Mouse (Mus musculus) hindbrain, postnatal 0 days (tissue): ENCODE data around the gene Cox8b. TPM values are rescaled to one million over a fixed set of nuclear protein-coding genes. Genes with fewer than 3 reads are reported as not detected.

Experiments used
- ATAC-seq: fragments of 200-750 bp; cut with Nextera tagmentation; 2 replicates; pipeline ENCODE4 v1.8.0; 2017; ENCODE audit warnings: mild to moderate bottlenecking, moderate TSS enrichment, moderate library complexity
- DNase-seq: peaks from one replicate; pipeline ENCODE4 v3.0.0-alpha.2; 2015; ENCODE audit warnings: low spot score
- H3K27ac ChIP-seq: fragments of 300-500 bp; sonication (generic); 2 replicates; pipeline ENCODE4 v1.5.1; 2014; ENCODE audit warnings: mild to moderate bottlenecking
- H3K27me3 ChIP-seq: fragments of 300-500 bp; sonication (generic); 2 replicates; pipeline ENCODE4 v1.6.1; 2014; ENCODE audit warnings: low read length, mixed read lengths; ENCODE audit not compliant: insufficient read depth
- H3K36me3 ChIP-seq: fragments of 300-500 bp; sonication (generic); 2 replicates; pipeline ENCODE4 v1.6.1; 2014; ENCODE audit warnings: low read length, mixed read lengths; ENCODE audit not compliant: insufficient read depth
- H3K4me1 ChIP-seq: fragments of 300-500 bp; sonication (generic); 2 replicates; pipeline ENCODE4 v1.6.1; 2014; ENCODE audit warnings: antibody characterized with exemption, low read length, mixed read lengths; ENCODE audit not compliant: insufficient read depth
- H3K4me2 ChIP-seq: fragments of 300-500 bp; sonication (generic); 2 replicates; pipeline ENCODE4 v1.6.1; 2014; ENCODE audit warnings: low read depth, mild to moderate bottlenecking, low read length, moderate library complexity, mixed read lengths
- H3K4me3 ChIP-seq: fragments of 300-500 bp; sonication (generic); 2 replicates; pipeline ENCODE4 v1.5.1; 2014; ENCODE audit warnings: low read length
- H3K9ac ChIP-seq: fragments of 300-500 bp; sonication (generic); replicated peaks from 2 replicates; pipeline ENCODE4 v1.6.1; 2014; ENCODE audit warnings: mild to moderate bottlenecking, low read length, moderate library complexity, mixed read lengths
- H3K9me3 ChIP-seq: fragments of 300-500 bp; sonication (generic); 2 replicates; pipeline ENCODE4 v1.6.1; 2016; ENCODE audit warnings: low read length, mixed read lengths
- CTCF ChIP-seq: IDR thresholded peaks from 2 replicates; pipeline ENCODE4 v1.5.1; 2016; ENCODE audit warnings: antibody characterized with exemption, control low read depth, low read depth
- WGBS: fragments of 180-500 bp; shearing (Covaris S2); extraction: QIAGEN DNeasy Blood & Tissue Kit; methylation state at CpG from one replicate; pipeline ENCODE4 v1.1.7; 2014; 5-methylcytosine and 5-hydroxymethylcytosine counted together
- polyA plus RNA-seq: library from polyadenylated mRNA; unstranded; fragments of >200 nt; fragmentation: Nextera tagmentation; extraction: Ambion mirVana; gene quantifications from 2 replicates; pipeline ENCODE4 v1.2.1, GENCODE M21; 2015
- total RNA-seq: library from RNA; depleted of rRNA; stranded (reverse); fragments of >200 nt; gene quantifications from 2 replicates; pipeline ENCODE4 v1.2.3, GENCODE M21; 2014

Cox8b gene
- total and polyA plus RNA-seq, 2 experiments from 2014 or later: not detected

GRCm38 (mm10) chr7:140907131-140907530, 6.9 kb upstream of the Cox8b start:
- TF ChIP-seq CTCF: no peak
- no peaks in the 10 kb centered on the region for H3K36me3 ChIP-seq
- H3K27ac ChIP-seq: no peak overlapping the region
- no peak overlapping the region for H3K4me2 ChIP-seq
- ATAC-seq (no peak), DNase-seq (no peak)
- no peak overlapping the region for H3K9ac ChIP-seq
- peaks cover 5% of the 10 kb centered on the region; the same call in 1 of the 2 replicates for H3K4me1 ChIP-seq
- H3K4me3 ChIP-seq: no peak overlapping the region
- 86% methylated on average over 13 of the region's 13 CpGs for WGBS
- H3K27me3 ChIP-seq: no peaks in the 10 kb centered on the region
- H3K9me3 ChIP-seq: no peaks in the 10 kb centered on the region

DNA sequence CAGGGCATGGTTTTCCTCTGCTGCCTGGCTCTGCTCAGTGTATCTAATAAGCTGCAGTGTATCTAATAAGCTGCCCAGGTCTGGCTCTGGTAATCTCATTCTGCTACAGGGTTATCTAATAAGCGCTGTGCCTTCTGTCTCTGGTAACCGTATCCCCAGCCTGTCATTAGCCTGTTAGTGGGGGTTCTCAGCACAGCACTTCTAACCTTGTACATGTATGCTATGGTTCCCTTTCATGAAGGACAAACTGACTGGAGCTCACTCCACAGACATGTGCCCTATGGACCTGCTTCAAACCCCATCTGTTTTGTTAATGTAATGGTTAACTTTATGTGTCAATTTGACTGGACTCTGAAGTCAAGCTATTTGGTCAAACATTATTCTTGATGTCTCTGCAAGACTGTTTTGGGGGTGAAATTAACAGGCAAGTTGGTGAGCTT, 5.4 kb upstream of the Cox8b start:
- WGBS: 92% methylated on average over 2 of the region's 2 CpGs

DNA sequence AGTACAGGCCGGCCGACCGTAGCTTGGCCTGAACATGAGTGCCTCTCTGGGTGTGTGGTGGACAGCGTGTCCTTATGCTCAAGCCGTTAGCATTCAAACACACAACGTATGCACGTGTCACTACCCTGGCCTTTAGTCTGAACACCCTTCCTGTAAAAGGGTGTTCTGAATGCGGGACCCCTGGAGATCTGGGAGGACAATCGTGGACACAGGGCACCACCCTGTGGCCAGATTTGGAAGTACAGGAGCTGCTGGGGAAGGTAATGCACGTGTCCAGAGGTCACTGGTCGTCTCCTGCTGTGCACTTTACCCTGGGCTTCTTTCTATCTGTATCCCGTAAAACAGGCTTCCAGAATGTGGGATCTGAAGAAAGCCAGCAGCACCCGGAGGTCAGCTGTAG, 3.0 kb upstream of the Cox8b start:
- H3K9ac ChIP-seq: no peak overlapping the region
- peaks cover 7% of the 10 kb centered on the region for H3K36me3 ChIP-seq
- WGBS: 21% methylated on average over 13 of the region's 13 CpGs
- ATAC-seq (peak; percentile 73), DNase-seq (peak; percentile 82)
- H3K27me3 ChIP-seq: no peaks in the 10 kb centered on the region
- no peaks in the 10 kb centered on the region for H3K9me3 ChIP-seq
- no peak overlapping the region for H3K27ac ChIP-seq
- H3K4me1 ChIP-seq: no peaks in the 10 kb centered on the region
- no peak overlapping the region for H3K4me3 ChIP-seq
- TF ChIP-seq CTCF: peak; percentile 96
- no peak overlapping the region for H3K4me2 ChIP-seq

More for the DNA sequence above, 5.4 kb upstream of the Cox8b start:
- H3K27me3 ChIP-seq: no peaks in the 10 kb centered on the region
- H3K9me3 ChIP-seq: no peaks in the 10 kb centered on the region
- no peaks in the 10 kb centered on the region for H3K36me3 ChIP-seq
- no peak for DNase-seq
- H3K4me3 ChIP-seq: no peak overlapping the region
- H3K4me2 ChIP-seq: no peak overlapping the region
- H3K27ac ChIP-seq: no peak overlapping the region
- ATAC-seq: no peak
- no peak overlapping the region for H3K9ac ChIP-seq
- peaks cover 5% of the 10 kb centered on the region; the same call in 1 of the 2 replicates for H3K4me1 ChIP-seq
- no peak for TF ChIP-seq CTCF

DNA sequence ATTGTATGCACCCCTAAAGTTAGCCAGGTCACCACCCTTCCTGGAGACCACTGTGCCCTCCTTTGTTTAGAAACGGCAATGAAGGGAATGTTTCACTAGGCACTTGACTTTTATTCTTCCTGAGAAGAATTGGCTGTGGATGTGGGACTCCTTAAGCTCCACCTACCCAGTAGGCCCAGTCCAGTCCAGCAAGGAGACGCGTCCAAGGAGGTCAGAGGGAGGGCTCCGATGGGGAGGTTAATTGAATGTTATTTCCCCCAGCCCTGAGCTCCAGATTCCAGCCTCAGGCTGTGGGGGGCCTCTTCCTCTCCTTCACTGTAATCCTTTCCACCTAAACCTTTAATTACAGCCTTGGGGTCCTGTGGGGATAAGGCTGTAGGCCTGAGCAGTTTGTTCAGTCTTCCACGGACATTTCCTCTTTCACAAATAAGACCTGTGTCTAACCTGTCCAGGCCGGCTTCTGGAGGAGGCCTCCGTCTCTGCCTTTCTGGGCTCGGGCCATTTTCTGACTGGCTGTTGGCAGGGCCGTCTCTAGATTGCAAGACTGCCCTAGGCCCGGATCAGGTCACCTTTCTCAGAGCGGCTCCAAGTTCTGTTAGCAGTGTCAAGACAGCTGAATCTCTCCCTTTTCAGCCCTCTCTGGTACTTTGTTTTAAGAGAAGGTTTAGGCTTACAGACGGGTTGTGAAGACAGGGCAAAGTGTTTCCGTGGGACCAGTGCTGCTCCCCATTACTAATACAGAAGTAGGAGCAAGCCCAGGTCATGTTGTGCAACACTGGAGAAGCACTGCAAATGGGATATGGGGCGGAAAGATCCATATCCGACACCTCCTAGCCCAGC, 2.0 kb upstream of the Cox8b start:
- no peak overlapping the region for H3K9ac ChIP-seq
- TF ChIP-seq CTCF: no peak
- no peak overlapping the region for H3K27ac ChIP-seq
- 80% methylated on average over 15 of the region's 15 CpGs for WGBS
- H3K4me2 ChIP-seq: no peak overlapping the region
- H3K36me3 ChIP-seq: peaks cover 13% of the 10 kb centered on the region
- H3K4me1 ChIP-seq: no peaks in the 10 kb centered on the region
- H3K27me3 ChIP-seq: no peaks in the 10 kb centered on the region
- DNase-seq (no peak), ATAC-seq (no peak)
- no peak overlapping the region for H3K4me3 ChIP-seq
- H3K9me3 ChIP-seq: no peaks in the 10 kb centered on the region

- peaks cover 29% of the 10 kb centered on the region for H3K36me3 ChIP-seq
- no peaks in the 10 kb centered on the region for H3K27me3 ChIP-seq
- ATAC-seq (no peak), DNase-seq (no peak)
- H3K4me1 ChIP-seq: no peaks in the 10 kb centered on the region
- H3K4me2 ChIP-seq: no peak overlapping the region
- no peak overlapping the region for H3K9ac ChIP-seq
- H3K9me3 ChIP-seq: no peaks in the 10 kb centered on the region
- H3K4me3 ChIP-seq: no peak overlapping the region
- H3K27ac ChIP-seq: no peak overlapping the region
- no peak for TF ChIP-seq CTCF
- WGBS: 74% methylated on average over 3 of the region's 3 CpGs
Observed at GRCm38 (mm10) chr7:140899121-140899520, 1.1 kb downstream of the Cox8b start.

DNA sequence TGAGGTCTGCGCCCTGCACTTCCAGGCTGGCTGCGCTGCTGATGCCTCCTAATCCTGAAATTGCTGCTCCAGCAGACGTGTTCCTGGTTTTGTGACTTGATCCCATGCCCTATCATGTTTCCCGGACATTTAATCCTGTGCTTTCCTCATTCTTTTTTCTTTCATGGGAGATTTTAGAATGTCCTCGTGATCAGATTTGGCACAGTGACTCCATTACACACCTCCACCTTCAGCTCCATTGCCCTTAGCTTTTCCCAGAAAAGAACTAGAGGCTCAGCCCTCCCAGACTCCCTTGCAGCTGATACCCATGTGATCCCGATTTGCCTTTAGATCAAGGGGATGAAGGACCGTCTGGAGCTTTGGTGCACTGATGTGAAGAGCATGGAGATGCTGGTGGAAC, 2.4 kb downstream of the Cox8b start:
- H3K4me1 ChIP-seq: no peaks in the 10 kb centered on the region
- no peak overlapping the region for H3K4me2 ChIP-seq
- no peak for ATAC-seq
- no peak for DNase-seq
- no peak overlapping the region for H3K27ac ChIP-seq
- H3K9me3 ChIP-seq: no peaks in the 10 kb centered on the region
- TF ChIP-seq CTCF: no peak
- H3K36me3 ChIP-seq: peaks cover 37% of the 10 kb centered on the region
- no peak overlapping the region for H3K4me3 ChIP-seq
- 94% methylated on average over 7 of the region's 7 CpGs for WGBS
- no peak overlapping the region for H3K9ac ChIP-seq
- no peaks in the 10 kb centered on the region for H3K27me3 ChIP-seq

- no peak for TF ChIP-seq CTCF
- no peaks in the 10 kb centered on the region for H3K4me1 ChIP-seq
- DNase-seq (no peak), ATAC-seq (no peak)
- H3K27ac ChIP-seq: no peak overlapping the region
- H3K9me3 ChIP-seq: no peaks in the 10 kb centered on the region
- H3K4me2 ChIP-seq: no peak overlapping the region
- H3K36me3 ChIP-seq: peaks cover 54% of the 10 kb centered on the region
- H3K9ac ChIP-seq: no peak overlapping the region
- H3K27me3 ChIP-seq: no peaks in the 10 kb centered on the region
- WGBS: 94% methylated on average over 3 of the region's 3 CpGs
- no peak overlapping the region for H3K4me3 ChIP-seq
Observed at GRCm38 (mm10) chr7:140894611-140895010, 5.6 kb downstream of the Cox8b start.
